Mouse (Mus musculus): ENCODE data around the gene Olfr1386.
"Not testable (repeated sequence)": the region's sequence is repeated elsewhere in the genome, so short reads cannot be mapped to it uniquely, and the experiment has no call there.

Olfr1386 gene

DNA sequence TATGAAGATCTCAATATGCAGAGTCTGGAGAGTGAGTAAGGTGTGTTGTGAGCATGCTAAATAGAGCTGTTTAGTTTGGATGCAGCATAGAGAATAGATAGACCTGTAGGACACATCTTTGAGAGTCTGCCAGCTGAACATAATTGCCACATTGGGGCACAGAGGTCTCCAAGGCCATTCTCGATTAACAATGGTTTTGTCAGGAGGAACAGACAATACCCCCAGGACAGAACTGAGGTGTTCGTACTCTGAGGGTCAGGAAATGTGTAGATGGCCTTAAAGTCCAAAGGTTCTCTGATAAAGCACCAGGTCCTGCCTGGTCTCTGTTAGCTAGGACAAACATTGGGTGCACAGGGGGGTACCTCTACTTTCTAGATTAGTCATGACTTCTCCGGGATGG lies at the start of gene Olfr1386:
Gene Olfr1386 (plus strand): TSS at position 301 of the 400 bp plus-strand sequence.
- not testable (repeated sequence) for DNase-seq (ENCODE audit: low read depth)

DNA sequence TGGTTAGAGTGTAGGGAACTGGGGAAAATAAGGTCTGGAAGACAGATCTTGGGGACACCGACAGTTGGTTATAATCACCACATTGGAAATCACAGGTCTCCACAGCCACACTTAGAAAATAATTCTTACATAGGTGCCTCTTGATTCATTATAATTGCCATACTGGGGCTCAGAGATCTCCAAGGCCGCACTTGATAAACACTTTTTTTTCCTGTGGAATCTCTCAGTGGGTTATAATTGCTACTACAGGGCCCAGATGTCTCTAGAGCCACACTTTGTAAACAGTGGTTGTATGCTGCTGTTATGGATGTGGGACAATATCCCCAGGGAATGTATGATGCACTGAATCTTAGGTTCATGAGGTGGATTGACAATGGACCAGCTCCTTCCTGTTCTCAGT lies 42.1 kb upstream of the Olfr1386 start, which contains the start of gene Olfr1389:
Gene Olfr1389 (plus strand): TSS at position 301 of the 400 bp plus-strand sequence.
- no peak for DNase-seq (ENCODE audit: low read depth)

DNA sequence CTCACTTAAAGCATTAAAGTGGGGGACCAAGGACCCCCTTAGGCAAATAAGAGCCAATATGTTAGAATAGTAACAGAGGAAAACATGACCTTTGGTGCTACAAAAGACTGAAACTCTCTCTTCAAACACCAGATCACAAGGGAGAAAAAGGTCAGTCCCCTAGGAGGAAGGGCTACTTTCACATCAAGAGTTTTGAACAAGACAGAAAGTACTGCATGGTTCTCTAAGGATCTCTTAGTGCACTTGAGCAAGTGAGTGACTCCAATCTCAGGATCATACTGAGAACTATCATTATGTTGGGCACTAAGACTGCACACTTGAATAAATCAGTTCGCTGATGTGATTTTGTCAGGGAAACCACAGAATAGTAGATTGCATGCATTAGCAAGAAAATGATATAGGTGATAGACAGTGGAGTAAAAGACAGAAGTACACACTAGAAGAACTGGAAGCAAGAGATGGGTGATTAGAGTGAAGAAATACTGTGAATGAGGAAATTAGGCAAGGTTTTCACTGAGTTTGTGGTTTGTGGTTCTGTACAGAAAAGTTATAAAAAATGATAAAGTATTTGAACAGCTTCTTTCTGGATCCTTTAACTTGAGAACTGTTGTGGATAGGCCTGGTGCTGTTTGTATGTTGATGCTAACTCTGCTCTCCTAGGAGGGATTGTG lies 39.5 kb upstream of the Olfr1386 start:
- DNase-seq (ENCODE audit: low read depth): no peak

DNA sequence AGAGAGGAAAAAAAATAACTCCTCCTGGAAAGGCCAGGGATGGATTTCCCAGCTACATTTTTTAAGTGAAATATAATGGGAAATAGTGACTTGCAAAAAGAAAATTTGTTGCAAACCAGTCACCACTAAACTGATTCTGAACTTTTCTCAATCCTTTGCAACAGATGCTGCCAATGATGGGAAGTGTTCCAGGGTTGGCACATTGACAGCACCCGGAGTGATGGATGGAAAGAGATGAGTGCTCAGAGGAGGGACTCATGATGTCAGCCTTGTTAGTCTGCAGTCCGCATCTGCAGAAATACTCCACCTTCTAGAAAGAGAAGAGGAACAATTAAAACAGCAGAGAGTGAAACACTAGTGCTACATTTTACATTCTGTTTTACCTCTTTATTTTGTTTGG lies 35.2 kb upstream of the Olfr1386 start:
- no peak for DNase-seq (ENCODE audit: low read depth)

DNA sequence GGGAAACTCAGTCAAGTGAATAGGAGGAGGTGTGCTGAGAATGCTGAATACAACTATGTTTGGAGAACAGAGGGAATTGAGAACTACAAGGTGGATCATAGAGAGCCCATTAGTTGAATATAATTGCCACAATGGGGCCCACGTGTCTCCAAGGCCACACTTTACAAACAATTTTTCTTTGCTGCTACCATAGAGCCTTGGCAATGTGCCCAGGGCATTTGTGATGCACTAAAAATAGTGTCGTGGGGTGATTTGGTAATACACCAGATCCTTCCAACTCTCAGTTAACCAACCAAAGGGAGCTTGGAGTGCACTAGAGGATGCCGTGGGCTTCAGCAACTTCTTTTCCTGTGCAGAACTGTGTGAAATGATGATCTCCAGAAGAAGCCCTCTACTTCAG lies 28.4 kb upstream of the Olfr1386 start, which contains the start of gene Olfr1388:
Gene Olfr1388 (plus strand): TSS at position 214 of the 400 bp plus-strand sequence.
- DNase-seq (ENCODE audit: low read depth): no peak

DNA sequence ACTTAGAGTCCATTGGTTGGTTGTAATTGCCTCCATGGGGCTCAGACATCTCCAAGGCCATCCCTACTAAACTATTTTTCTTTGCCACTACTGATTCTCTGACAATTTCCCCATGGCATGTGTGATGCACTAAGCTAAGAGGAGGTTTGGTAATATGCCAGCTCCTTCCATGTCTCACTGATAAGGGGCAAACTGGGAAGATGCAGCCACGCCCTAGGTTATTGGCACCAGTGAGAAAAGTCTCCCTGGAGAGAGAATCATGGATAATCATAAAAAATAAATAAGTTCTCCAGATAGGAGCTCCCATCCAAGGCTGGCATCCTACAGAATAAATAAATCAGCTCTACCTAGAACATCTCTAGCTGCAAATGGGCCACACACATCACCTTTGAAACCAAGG lies 9.8 kb upstream of the Olfr1386 start, which contains the start of gene Olfr1387:
Gene Olfr1387 (plus strand): TSS at position 301 of the 400 bp plus-strand sequence.
- DNase-seq (ENCODE audit: low read depth): no peak

DNA sequence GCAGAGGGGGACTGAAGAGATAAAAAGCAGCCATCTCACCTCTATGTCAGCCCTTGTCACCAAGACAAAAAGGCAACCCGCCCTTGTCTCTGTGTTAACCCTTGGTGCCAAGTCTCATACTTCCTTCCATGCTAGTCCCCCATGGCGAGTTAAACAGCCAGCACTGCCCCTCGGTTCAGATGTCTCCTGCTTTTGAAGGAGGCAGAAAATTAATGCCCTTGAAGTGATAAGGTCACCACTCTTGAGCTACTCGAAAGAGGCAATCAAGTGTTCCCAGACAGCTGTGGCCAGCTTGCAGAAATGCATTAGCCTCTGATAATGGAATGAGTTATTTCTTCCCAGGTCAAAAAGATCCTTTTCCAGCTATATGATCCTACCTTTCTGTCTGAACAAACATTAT lies 21.1 kb downstream of the Olfr1386 start:
- DNase-seq (ENCODE audit: low read depth): no peak

DNA sequence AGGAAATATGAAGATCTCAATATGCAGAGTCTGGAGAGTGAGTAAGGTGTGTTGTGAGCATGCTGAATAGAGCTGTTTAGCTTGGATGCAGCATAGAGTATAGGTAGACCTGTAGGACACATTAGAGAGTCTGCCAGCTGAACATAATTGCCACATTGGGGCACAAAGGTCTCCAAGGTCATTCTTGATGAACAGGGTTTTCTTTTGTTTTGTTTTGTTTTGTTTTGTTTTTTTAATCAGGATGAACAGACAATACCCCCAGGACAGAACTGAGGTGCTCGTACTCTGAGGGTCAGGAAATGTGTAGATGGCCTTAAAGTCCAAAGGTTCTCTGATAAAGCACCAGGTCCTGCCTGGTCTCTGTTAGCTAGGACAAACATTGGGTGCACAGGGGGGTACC lies 23.9 kb downstream of the Olfr1386 start, which contains the start of gene Olfr1385:
Gene Olfr1385 (plus strand): TSS at position 301 of the 400 bp plus-strand sequence.
- not testable (repeated sequence) for DNase-seq (ENCODE audit: low read depth)

DNA sequence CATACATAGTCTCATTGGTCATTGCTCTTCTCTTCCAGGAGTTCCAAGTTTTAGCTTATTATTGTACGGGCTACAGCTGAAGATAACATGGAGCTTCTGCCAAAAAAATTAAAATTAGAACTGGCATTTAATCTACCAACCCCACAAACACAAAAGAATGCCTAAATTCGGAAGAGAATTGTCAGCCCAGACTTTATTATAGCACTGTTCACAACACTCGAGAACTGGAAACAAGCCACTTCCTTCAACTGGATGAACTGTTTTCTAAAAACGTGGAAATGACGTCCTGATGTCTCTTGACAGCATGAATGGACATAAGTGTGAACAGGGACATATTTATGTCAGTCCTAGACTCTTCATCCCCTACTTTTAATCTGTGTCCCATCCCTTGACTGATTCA lies 53.2 kb downstream of the Olfr1386 start:
- no peak for DNase-seq (ENCODE audit: low read depth)

DNA sequence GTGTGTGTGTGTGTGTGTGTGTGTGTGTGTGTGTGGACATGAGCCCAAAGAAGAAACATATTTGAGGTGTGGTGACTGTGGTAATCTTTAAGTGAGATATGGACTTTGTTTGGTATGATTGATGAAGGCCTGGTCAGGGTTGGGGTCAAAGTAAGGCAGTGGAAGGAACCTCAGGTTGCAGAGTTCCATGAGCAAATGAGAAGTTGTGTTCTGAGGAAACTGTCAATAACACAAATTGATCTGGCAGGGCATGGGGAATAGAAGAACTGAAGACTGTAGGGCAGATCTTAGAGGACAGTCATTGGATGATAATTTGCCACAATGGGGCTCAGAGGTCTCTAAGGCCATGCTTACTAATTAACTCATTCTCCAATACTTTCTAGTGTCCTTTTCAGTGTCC lies 54.5 kb downstream of the Olfr1386 start, which contains the start of gene Olfr1383:
Gene Olfr1383 (plus strand): TSS at position 301 of the 400 bp plus-strand sequence.
- no peak for DNase-seq (ENCODE audit: low read depth)

Data from naive thymus-derived CD4-positive, alpha-beta T cell, adult 2 months (primary cell).